In genomic region chr1:136781561-136782025, GRCm38 (mm10) we compare ENCODE assay signal across 8 mouse cellular contexts.
DNase-seq lines count a peak whose midpoint lies in the region; ATAC-seq and TF ChIP-seq lines count a peak whose summit lies in the region.

No protein-coding gene starts in this region.

- peak; percentile 77 for ATAC-seq in midbrain, embryonic 13.5 days

- no peak for TF ChIP-seq POLR2A in bone marrow macrophage, adult 2 months (IDR thresholded peaks at IDR 0.05; ENCODE audit: borderline replicate concordance, low read depth, low read length)

- no peak overlapping the region for H3K27ac ChIP-seq in bone marrow macrophage, adult 2 months (ENCODE audit: insufficient read depth, low read depth, low read length)
- peak overlapping the region; percentile 79 for H3K27ac ChIP-seq in hindbrain, embryonic 10.5 days
- H3K27ac ChIP-seq in midbrain, embryonic 13.5 days: peak overlapping the region; percentile 66

- H3K27me3 ChIP-seq in hindbrain, embryonic 10.5 days (ENCODE audit: insufficient read depth, poor library complexity, severe bottlenecking): peaks cover 12% of the 10 kb centered on the region; the same call in 1 of the 2 replicates
- H3K27me3 ChIP-seq in midbrain, embryonic 13.5 days: peaks cover 5% of the 10 kb centered on the region

- peak overlapping the region; percentile 55 for H3K4me3 ChIP-seq in bone marrow macrophage, adult 2 months (ENCODE audit: insufficient read depth, low read length)
- H3K4me3 ChIP-seq in hindbrain, embryonic 10.5 days: peak overlapping the region; percentile 43
- peak overlapping the region; percentile 37 for H3K4me3 ChIP-seq in midbrain, embryonic 13.5 days (replicated peaks)

- no peaks in the 10 kb centered on the region for H3K9me3 ChIP-seq in hindbrain, embryonic 10.5 days
- H3K9me3 ChIP-seq in midbrain, embryonic 13.5 days: no peaks in the 10 kb centered on the region

- peak; percentile 79 for DNase-seq in heart, adult 11 months
- no peak for DNase-seq in heart, adult 8-10 months (ENCODE audit: low spot score)
- peak; percentile 49 for DNase-seq in hindbrain, embryonic 10.5 days (ENCODE audit: low spot score)
- DNase-seq in left cerebral cortex, postnatal 36 days (ENCODE audit: low spot score in 2 of 2): peak; percentile 16 to 22
- peak; percentile 60 for DNase-seq in testis, postnatal 14 days (ENCODE audit: low spot score)
- no peak for DNase-seq in spleen, postnatal 36 days (ENCODE audit: low spot score in 2 of 2)

- 0 out of 2 replicates have a peak overlapping the region, but pooled peaks have one; percentile 24 for H3K9ac ChIP-seq in midbrain, embryonic 13.5 days (replicated peaks)

- 29% methylated on average over 18 of the region's 18 CpGs for WGBS in hindbrain, embryonic 10.5 days
- WGBS in midbrain, embryonic 13.5 days: 10% methylated on average over 18 of the region's 18 CpGs

- no peaks in the 10 kb centered on the region for H3K4me1 ChIP-seq in bone marrow macrophage, adult 2 months (ENCODE audit: control insufficient read depth, insufficient read depth, low read length)
- peaks cover 45% of the 10 kb centered on the region for H3K4me1 ChIP-seq in hindbrain, embryonic 10.5 days (replicated peaks)
- H3K4me1 ChIP-seq in midbrain, embryonic 13.5 days (replicated peaks): peaks cover 37% of the 10 kb centered on the region

- intact Hi-C loops in left cerebral cortex, postnatal 36 days (cut with DNase I): no loop called here

- TF ChIP-seq CTCF in bone marrow macrophage, adult 2 months (IDR thresholded peaks at IDR 0.05; ENCODE audit: low read depth, low read length): no peak

- H3K4me2 ChIP-seq in midbrain, embryonic 13.5 days (replicated peaks): peak overlapping the region; percentile 60

- H3K36me3 ChIP-seq in hindbrain, embryonic 10.5 days: no peaks in the 10 kb centered on the region
- no peaks in the 10 kb centered on the region for H3K36me3 ChIP-seq in midbrain, embryonic 13.5 days

Comparison
In these comparisons a context has a peak if more than half of its experiments do, and no peak if none do; other contexts are left out.
1. DNase-seq: peak in heart, adult 11 months (single experiment), hindbrain, embryonic 10.5 days (single experiment), left cerebral cortex, postnatal 36 days (2 of 2) and testis, postnatal 14 days (single experiment); none in heart, adult 8-10 months (single experiment) and spleen, postnatal 36 days (0 of 2).
2. Peak in every context shown above with its lines, with median percentiles within 50 percentile points of each other: H3K4me3 ChIP-seq.